Mouse (Mus musculus) T-helper 17 cell (primary cell): ENCODE data around the gene Celf2.

Experiments
- in situ Hi-C, 2 experiments: fragments of 300-600 bp; cut with MboI, MseI; formaldehyde crosslinking; loops; 1 replicate in 1 of 2; 2 replicates in 1 of 2; pipeline ENCODE4 v1.15.1; 2025; ENCODE audit warnings: high pct_unique_total_duplicates in 2 of 2

The Celf2 gene

DNA sequence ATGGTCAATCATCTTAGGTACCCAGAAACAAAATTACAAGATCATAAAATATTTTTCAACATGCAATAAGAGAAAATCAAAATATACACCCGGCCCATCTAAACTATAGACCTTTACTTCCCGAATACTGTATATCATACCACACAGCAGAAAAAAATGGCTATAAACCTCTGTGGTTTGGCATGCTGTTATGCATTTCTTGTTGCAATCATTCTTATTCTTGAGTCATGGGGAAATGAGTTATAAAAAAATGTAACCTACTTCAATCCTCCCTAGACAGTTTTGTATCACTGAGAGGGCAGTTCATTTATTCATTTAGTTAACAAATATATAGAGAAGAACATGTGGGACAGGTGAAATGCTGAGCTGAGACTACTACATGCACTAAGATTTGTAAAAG lies 291.3 kb downstream of the Celf2 start:
- in situ Hi-C loops, result no loop called here

DNA sequence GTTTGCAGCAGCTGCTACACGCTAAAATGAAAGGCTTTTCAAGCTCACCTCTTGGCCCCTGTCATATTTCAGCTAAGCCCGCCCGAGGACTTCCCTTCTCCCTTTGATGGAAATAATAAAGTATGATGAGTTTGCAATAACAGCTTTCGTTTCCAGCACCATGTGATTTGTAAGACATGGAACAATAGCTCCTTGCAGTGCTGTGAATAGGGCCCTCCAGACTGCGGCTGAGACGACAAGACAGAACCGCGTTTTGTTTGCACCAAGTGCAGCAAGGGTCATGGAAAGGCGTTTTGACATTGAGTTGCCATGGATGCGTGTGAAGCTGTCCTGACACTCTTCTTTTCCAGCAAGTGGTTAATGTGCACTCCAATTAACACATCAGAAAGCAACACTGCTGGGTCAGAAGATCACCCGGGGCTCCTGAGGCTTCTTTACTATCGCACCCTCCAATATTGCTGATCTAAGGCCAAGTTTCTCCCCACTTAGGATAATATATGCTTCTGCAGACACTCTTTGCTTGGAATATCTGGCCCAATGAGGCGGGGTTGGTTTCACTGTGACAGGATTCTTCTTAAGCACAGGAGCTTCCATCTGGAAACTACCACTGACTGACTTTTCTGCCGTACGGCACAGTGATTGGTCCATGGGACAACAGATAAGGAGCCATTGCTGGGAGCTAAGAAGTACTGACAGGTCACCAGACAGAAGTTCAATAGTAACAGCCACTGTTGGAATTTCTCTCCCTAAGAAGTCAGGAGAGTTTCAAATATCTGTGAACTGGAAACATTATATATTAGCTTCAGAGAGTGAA lies 301.5 kb downstream of the Celf2 start:
- in situ Hi-C loops, result no loop called here

DNA sequence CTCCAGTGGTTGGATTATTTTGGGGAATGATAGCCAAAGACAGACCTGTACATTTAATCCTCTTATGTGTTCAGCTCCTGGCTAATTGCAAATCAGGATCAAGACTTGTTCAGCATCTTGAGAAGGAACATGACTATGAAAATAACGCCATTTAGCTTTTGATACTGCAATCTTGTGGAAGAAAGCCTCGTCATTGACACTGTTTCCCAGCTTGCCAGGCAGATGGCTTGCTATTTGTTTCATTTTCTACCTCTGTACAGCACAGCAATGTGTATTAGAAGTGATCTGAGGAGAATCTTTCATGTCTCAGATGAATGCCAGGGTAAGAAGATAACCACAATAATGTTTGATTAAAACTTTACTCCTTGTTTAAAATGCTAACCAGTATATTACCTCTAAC lies 315.9 kb downstream of the Celf2 start:
- in situ Hi-C loops, result no loop called here

DNA sequence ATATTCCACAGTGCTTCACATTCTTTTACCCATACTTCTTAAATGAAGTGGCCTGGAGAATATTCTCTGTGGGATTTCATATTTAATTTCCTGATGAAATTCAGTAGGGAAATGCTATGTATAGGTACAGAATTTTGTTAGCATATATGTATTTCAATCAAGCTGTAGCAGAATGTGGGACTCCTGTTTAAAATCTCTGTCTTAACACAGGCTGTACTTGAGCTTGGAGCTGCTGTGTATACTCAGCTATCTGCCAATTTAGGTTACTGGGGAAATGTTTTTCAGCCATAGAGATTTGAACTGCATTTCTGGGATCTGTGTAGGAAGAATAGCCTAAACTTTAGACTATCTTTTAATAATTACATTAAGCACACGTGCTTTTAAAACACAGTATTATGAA lies 330.2 kb downstream of the Celf2 start:
- in situ Hi-C loops, result no loop called here

DNA sequence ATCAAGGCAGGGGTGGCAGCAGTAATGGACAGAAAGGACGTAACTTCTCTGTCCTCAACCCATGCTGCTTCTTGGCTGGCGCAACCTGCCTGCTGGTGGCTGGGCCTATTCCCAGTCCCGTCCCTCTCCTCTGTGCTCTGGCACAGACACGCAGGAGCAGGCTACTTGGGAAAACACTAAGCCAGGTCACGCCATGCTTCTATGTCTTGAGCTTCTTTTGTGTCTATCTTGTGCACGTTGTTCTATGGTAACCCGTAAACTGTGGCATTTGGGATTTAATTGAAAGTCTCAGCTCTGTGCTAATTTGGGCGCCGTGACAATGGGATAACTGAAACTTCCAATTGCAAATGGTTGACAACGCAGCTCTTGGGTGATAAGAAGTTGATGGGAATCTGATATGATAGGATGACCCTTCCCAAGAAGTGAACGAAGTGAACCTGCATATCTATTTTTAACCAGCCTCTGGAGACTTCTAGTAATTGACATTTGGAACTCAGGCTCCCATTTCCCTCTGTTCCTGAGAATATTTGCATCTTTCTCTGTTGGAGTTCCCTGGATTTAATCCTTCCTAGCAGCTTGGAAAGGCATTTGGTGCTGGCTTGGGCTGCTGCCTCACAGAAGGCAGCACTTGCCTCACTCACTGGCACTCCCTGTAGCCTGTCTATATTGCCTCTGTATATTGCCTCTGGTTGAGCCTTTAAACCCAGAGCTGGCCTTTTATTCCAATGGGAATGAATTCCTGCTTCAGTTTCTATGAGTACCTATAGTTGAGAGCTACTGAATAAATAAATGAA lies 335.9 kb downstream of the Celf2 start:
- in situ Hi-C loops, result no loop called here

DNA sequence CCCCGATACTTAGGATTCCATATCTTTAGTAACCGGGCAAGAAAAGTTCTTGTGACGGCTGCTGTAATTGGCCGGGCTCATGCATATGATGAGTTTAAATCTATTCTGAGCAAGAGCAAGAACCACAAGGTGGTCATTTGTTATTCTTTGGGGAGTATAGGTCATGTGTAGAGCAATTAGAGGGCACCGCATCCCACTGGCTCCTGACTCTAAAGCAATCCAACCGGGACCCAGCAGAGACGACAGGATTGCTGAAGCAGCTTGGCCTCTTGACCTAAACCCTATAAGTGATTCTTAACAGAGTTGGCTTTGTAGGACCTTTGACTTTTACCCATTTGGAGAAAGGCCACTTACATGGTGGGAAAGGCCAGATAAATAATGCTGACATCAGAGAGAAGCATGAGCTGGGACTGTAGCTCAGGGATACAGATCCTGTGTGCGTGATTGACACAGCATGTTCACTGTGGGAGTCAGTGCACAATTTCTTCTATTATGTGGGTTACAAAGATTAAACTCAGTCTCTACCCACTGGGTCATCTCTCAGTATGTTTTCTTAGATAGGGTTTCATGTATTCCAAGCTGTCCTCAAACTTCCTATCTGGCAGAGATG lies 338.2 kb downstream of the Celf2 start:
- in situ Hi-C loops, result no loop called here

DNA sequence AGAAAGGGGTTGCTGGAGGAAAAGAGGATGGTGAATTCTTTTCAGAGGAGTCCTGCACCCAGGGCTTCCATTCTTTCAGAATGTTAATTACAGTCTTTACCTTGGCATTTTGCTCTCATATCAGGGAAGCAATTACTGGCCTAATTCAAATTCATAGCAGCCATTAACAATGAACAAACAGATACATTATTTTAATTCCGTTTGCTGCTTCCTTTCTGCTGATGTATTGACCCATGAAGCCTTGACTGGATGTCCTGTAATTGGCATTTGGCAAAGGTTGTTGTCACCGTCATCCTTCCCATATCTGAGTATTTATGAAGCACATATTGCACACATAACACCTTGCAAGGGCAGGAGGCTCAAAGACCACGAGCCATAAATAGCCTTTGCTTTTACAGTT lies 343.6 kb downstream of the Celf2 start:
- in situ Hi-C loops, result no loop called here

DNA sequence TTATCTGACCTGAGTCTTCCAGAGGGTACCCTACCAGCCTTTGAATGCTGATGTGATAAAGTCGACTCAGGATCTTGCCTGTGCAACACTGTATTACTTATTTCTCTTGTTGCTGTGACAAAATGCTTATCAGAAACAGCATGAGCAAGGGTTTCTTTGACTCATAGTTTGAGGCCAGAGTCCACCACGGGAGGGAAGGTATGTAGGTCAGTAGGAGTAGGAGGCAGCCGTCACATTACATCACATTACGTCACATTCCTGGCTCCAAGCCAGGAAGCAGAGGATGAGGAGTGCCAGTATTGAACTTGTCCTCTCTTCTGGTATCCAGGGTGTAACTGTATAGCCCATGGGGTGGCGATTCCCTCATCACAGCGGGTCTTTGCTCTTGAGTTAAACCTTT lies 349.3 kb downstream of the Celf2 start:
- in situ Hi-C loops, result no loop called here

DNA sequence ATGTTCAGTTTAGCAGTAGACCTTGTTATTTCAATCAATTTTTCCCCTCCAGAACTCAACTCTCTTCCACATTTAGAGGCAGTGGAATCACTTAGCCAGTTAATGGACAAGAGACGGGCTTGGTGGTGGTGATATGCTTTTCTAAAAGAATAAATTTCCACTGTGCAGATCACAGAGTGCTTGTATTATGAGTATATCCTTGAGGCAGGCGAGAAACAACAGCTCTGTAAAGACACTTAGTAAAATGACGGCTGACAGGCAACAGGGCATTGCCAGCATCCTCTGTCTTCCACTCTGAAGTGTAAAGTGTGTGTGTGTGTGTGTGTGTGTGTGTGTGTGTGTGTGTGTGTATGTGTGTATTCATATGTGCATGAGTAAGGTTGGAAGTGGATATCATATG lies 362.1 kb downstream of the Celf2 start:
- in situ Hi-C loops, result no loop called here

DNA sequence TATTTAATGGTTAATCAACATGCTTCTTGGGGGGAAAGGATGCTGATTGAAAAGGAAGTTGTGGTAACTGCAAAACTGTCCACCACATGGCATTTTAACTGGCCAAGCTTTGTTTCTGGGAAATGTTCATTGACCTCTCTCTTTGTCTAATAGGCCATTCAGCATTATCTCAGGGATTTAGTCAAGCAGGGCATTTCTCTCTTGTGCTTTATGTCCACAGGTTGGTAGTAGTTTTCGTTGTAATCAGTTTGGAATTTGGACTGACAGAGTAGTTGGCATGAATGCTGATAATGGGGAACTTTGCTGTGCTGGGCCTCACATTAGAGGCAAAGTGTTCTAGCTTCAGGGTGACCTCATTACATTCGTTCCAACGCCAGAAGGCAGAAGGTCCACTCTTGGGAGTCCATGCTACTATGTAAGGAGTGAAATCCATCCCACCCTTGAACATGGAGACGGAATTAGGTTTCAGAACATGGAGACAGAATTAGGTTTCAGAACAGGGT lies 363.8 kb downstream of the Celf2 start:
- in situ Hi-C loops, result no loop called here

DNA sequence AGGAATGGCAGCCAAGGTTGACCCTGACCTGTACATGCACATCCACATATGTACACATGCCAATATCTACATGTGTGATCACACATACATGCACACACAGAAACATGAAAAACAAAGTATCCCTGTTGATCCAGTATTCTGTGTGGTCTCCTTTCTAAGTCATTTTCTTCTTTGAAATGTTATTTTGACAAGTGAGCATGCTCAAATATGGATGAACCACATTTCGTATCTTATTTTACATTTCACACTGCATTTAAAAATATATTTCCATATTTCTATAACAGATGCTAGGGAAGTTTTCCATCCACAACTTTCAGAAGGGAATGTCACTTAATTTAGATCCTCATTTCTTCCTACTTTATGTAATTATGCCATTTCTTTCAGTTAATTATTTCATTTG lies 364.5 kb downstream of the Celf2 start:
- in situ Hi-C loops, result no loop called here

DNA sequence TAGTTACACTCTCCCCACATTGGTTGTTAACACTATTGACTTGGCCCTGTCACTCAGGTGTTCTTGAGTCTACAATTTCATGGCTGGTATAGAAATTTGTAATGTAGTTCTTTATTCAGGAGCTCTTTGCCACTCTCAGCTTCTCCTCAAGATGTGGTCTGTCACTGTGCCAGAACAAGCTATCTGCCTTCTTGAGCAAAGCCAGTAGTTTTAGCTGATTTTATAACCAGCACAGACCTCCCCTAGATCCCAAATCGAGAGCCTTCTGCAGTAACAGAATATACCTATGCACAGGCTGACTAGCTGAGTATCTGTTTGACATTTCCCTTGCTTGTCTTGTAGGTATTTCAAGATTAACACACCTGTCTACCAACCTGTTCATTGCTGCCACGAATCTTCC lies 386.0 kb downstream of the Celf2 start:
- in situ Hi-C loops, result no loop called here

DNA sequence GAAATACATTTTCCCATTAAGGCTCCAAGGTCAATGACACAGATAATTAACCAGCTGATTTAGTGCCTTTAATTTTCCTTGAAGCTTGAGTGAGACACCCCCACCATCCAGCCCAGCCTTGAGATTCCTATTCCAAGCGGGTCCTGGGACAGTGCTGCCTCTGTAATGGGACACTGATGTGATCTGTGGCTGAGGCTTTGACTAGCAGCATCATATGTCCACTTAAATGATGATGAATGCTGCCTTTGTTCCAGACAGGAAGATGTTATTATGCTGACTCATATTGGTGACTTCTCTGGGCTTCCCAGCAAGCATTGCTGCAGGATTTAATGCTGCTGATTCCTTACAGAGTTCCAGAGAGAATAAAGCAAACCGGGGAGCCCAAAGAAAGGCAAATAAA lies 393.6 kb downstream of the Celf2 start:
- in situ Hi-C loops, result loop anchor here in 1 of 2 experiments (10.0 kb wide), 1 partner anchor 941 kb away; no protein-coding TSS in a partner anchor

DNA sequence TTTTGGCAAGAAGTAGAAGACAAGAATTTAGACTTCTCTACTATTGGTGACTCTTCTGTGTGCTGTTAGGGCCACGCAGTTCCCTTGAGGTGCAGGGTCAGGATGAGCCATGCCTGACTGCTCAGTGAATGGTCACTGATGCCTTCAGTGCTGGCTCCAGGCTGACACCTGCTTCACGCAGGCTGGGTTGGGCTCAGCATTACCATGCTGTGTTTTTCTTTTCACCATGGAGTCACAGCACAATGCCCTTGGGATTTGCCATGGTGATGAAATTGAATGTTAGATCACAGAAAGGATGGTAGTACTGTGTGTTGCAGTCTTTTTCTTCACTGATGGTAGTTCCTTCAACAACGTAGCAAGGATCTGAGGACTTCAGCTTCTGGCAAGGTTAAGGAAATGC lies 394.2 kb downstream of the Celf2 start:
- in situ Hi-C loops, result loop anchor here in 1 of 2 experiments (10.0 kb wide), 1 partner anchor 940 kb away; no protein-coding TSS in a partner anchor

DNA sequence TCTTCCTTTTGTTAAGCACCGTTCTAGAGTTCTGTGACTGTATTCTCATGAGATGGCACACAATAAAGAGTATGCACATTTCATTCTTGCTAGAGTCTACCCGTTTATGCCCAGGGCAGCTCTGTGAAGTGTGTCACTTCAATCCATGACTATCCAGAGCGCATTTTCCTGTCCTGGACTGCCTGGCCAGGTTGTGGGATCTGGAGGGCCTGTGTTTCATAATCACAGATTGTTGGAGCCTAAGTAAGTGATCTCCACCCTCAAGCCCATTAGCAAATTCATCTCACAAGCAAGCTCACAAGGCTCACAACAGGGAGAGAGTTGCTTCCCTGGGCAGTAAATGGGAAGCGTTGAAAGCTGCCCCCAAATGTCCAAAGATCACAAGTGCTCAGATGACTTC lies 395.6 kb downstream of the Celf2 start:
- in situ Hi-C loops, result loop anchor here in 1 of 2 experiments (10.0 kb wide), 1 partner anchor 939 kb away; no protein-coding TSS in a partner anchor

DNA sequence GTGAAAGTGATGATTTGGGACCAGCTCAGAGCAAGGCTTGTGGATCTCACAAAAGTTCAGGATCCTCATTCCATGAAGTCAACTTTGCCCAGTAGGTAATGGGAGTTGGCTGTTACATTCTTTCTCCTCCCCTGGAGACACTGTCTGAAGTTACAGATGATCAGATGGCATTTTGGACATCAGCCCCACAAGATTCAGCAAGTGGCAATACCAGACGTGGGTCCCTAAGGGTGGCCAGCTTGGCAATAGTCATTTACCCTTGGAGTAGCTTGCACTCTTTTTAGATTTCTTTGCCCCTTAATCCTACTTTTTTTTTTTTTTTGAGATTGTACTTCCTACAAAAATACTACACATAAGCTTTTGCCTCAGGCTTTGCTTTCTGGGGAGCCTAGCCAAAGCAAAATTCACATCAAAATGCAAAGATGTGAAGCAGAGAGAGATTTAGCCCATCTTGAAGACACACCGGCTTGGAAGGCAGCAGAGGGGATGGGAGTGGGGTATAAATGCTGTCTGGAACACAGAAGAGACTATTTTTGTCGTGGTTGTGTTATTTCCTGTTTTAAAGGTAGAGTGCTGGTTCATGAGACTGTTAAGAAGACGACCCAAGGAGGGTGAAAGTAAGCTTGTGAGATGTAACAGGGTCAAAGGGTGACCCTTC lies 397.1 kb downstream of the Celf2 start:
- in situ Hi-C loops, result loop anchor here in 1 of 2 experiments (10.0 kb wide), 1 partner anchor 937 kb away; no protein-coding TSS in a partner anchor

DNA sequence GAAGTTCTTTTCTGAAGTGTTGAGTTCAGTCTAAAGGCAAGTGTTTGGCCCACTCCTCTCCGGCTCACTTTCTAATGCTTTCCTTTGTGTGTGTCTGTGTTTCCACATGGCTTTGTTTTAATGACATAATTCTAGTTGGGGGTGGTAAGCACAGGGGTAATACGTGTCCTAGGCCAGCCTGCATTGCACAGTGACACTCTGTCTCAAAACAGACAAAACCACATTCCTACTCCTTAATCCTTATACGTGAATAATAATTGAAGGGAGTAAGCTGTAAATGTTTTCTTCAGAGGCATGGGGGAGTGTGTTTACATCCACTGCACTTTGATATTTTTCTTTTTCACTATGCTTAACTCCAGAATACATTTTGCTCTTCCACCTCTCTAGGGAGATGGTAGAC lies 415.9 kb downstream of the Celf2 start:
- in situ Hi-C loops, result no loop called here

DNA sequence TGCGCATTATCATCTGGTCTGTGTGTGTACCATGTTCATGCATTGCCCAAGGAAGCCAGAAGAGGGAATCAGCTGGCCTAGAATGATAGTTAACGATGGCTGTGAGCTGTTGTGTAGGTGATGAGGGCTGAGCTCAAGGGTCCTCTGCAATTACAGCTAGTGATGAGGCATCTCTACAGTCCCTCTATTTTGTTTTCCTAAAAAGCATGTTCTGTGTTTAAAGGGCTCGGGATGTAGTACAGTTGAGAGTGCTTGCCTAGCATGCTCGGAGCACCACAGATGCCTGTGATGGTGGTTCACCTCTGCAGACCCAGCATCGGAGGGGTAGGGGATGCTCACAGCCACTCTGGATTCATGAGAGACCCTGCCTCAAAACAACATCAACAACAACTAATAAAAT lies 416.7 kb downstream of the Celf2 start:
- in situ Hi-C loops, result no loop called here

DNA sequence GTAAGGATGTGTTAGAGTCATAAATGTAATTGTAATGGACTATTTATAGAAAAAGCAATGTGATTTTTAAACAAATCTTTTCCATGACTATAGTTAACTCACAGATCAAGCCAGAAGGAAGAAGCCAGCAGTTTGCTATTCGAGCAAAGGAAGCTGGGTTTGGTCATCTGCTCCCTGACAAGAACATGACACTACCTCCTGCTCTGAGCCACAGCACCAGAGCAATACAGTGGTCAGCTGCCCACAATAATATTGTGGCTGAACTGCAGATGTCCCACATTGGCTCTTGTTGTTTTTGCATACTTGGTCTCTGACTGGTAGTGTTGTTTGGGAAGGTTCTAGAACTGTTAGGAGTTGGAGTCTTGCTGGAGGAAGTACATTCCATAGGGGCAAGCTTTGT lies 418.9 kb downstream of the Celf2 start:
- in situ Hi-C loops, result no loop called here

DNA sequence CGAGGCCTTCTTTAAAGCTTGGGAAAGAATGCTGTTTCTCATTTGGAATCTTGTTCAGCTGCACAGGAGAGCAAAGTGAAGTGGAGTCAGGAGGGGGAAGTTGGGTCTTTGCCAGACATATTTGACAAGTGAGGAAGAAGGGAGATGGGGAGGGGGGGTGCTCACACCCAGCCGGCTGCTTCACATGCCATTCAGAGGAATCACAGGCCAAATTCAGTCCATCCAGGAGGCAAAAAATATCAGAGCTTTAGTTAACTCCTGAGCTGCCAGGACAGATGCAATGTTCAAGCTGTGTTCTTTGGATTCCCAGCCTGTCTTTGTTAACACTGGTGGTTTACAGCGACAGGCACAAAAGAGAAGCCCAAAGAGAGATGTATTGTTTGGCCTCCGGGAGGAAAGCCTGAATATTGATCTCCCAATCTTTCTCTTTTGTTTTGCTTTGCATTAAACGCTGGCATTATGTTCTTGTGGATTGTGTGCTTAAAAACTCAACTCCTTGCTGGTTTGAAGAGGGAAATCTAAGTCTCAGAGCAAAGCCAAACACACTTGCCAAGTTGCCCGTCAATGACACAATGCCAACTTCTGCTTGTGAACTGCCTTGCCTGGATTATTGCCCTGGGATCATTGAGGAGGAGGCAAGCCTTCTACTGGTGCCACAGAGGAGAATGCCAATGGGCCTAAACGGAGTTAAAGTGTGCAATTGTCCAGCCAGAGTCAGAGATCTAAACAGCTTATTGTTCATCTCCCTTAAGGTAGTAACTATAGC lies 420.1 kb downstream of the Celf2 start:
- in situ Hi-C loops, result no loop called here

DNA sequence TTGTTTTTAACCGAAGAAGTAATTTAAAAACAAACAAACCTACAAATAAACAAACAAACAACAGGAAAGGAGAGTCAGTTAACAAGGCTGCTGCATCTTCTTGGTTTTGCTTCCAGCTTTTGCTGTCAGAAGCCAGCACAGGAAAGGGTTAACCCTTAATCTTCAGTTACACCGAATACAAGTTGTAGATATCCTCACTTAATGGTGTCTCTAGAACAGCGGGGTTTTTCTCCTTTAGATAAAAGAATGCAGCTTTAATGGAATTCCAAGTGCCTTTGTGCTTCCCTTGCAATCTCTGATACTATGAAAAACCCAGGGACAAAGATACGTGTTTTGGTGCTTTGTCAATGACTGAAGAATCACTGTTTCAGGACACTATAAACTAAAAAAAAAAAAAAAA lies 420.8 kb downstream of the Celf2 start:
- in situ Hi-C loops, result no loop called here
